Mouse (Mus musculus): ENCODE data around the gene Cacng3. TPM values are rescaled to one million over a fixed set of nuclear protein-coding genes. Genes with fewer than 3 reads are reported as not detected.

The Cacng3 gene
- polyA plus RNA-seq, 1 experiment from 2014 or later = 0.17 TPM

DNA sequence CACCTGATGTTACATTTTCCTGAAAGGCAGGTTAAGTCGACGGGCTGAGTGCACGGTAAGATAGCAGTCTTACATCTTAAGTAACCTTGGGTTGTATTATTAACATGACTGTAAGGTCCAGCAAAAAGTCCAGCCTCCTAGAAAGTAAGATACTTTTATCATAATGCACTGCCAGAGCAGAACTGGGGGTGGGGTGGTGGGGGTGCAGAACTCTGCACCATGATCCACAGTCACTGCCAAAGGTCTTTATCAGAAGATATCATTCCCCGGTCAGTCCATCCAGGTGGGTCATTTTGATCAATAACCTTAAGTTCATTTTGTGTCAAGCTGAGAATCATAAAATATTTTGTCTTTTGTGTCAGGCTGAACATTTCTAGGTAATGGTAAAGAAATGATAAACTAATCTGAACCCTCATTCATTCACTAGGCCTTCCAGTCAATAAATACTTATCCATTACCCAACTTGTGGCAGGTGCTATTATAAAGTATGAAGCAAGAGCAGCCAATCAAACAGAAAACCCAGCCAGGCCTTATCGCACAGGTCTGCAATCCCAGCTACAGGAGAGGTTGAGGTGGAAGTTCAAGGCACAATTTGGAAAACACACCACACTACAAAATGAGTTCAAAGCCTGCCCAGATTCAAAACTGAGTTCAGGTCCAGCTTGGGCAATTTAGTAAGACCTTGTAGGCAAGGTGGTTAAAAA is 12.7 kb upstream of the Cacng3 start:
- ATAC-seq (ENCODE audit: low FRiP score, low TSS enrichment) = no peak

DNA sequence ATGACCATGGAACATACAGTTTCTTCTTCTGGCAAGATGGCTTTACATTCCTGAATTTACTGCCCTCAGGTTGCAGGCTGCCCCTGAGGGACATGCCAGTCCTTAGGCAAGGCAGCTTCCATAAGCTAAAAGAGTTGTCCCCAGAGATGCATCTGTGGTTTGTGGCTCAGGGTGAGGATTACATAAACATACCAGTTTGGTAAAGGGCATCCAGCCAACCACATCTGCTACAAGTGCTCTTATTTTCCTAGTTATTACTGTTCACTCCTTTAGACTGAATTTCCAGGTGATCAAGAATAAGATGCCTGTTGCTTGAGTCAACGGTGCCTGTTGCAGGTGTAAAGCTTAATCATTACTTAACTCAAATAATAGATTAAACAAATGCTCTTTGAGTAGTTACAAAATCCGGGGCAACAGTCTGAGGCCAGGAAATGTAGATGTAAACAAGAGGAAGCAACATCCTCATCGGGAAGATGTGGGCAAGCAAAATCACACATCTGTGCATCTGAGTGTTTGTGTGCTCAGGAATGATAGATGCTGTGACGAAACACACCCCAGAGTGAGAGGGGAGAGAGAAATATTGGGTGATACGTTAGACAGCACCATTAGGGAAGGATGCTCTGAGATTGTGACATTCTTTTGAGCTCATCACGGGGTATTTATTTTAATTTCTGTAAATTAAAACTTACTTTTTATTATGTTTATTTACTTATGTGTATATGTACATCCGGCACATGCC is 4.8 kb upstream of the Cacng3 start:
- Histone ChIP-seq H3K4me2 (replicated peaks; ENCODE audit: low read depth) (no peak overlapping the region), H3K4me1 (replicated peaks; ENCODE audit: control insufficient read depth, insufficient read depth) (no peaks in the 10 kb centered on the region), H3K9me3 (ENCODE audit: control insufficient read depth, low read length) (no peaks in the 10 kb centered on the region), H3K36me3 (ENCODE audit: control insufficient read depth, insufficient read depth, low read length) (no peaks in the 10 kb centered on the region), H3K27me3 (ENCODE audit: control insufficient read depth, insufficient read depth, low read length) (no peaks in the 10 kb centered on the region), H3K9ac (ENCODE audit: low read length) (no peak overlapping the region), H3K27ac (replicated peaks) (no peak overlapping the region), H3K4me3 (ENCODE audit: low read depth, low read length) (no peak overlapping the region)
- WGBS = 42% methylated on average over 7 of the region's 7 CpGs
- DNase-seq (ENCODE audit: low spot score) (no peak), ATAC-seq (ENCODE audit: low FRiP score, low TSS enrichment) (no peak)
- no peak for TF ChIP-seq CTCF (IDR thresholded peaks at IDR 0.05; ENCODE audit: low read depth)
- TF ChIP-seq EP300 (optimal IDR thresholded peaks at IDR 0.05) = no peak

More for the DNA sequence above, 12.7 kb upstream of the Cacng3 start:
- no peaks in the 10 kb centered on the region for H3K9me3 ChIP-seq (ENCODE audit: control insufficient read depth, low read length)
- no peak for DNase-seq (ENCODE audit: low spot score)
- TF ChIP-seq EP300 (optimal IDR thresholded peaks at IDR 0.05) (no peak), CTCF (IDR thresholded peaks at IDR 0.05; ENCODE audit: low read depth) (no peak)
- H3K27ac ChIP-seq (replicated peaks) = no peak overlapping the region
- 75% methylated on average over 5 of the region's 5 CpGs for WGBS
- no peak overlapping the region for H3K9ac ChIP-seq (ENCODE audit: low read length)
- no peaks in the 10 kb centered on the region for H3K27me3 ChIP-seq (ENCODE audit: control insufficient read depth, insufficient read depth, low read length)
- no peaks in the 10 kb centered on the region for H3K4me1 ChIP-seq (replicated peaks; ENCODE audit: control insufficient read depth, insufficient read depth)
- H3K4me3 ChIP-seq (ENCODE audit: low read depth, low read length) = no peak overlapping the region
- H3K36me3 ChIP-seq (ENCODE audit: control insufficient read depth, insufficient read depth, low read length) = no peaks in the 10 kb centered on the region
- H3K4me2 ChIP-seq (replicated peaks; ENCODE audit: low read depth) = no peak overlapping the region

- DNase-seq (ENCODE audit: low spot score) = no peak
- 23% methylated on average over 5 of the region's 5 CpGs for WGBS
Measured at GRCm38 (mm10) chr7:122667903-122668302, 2.4 kb upstream of the Cacng3 start.

GRCm38 (mm10) chr7:122670873-122671641 is 765 bp downstream of the Cacng3 start:
- Histone ChIP-seq H3K27ac (replicated peaks) (no peak overlapping the region), H3K9me3 (ENCODE audit: control insufficient read depth, low read length) (no peaks in the 10 kb centered on the region), H3K27me3 (ENCODE audit: control insufficient read depth, insufficient read depth, low read length) (no peaks in the 10 kb centered on the region), H3K4me1 (replicated peaks; ENCODE audit: control insufficient read depth, insufficient read depth) (no peaks in the 10 kb centered on the region), H3K36me3 (ENCODE audit: control insufficient read depth, insufficient read depth, low read length) (no peaks in the 10 kb centered on the region), H3K4me3 (ENCODE audit: low read depth, low read length) (no peak overlapping the region), H3K9ac (ENCODE audit: low read length) (no peak overlapping the region), H3K4me2 (replicated peaks; ENCODE audit: low read depth) (no peak overlapping the region)
- 10% methylated on average over 42 of the region's 45 CpGs for WGBS
- DNase-seq (ENCODE audit: low spot score) (peak; percentile 94), ATAC-seq (ENCODE audit: low FRiP score, low TSS enrichment) (peak; percentile 91)
- TF ChIP-seq EP300 (optimal IDR thresholded peaks at IDR 0.05) = no peak
- no peak for TF ChIP-seq CTCF (IDR thresholded peaks at IDR 0.05; ENCODE audit: low read depth)

More at GRCm38 (mm10) chr7:122667903-122668302, 2.4 kb upstream of the Cacng3 start:
- TF ChIP-seq CTCF (IDR thresholded peaks at IDR 0.05; ENCODE audit: low read depth) = peak; percentile 65
- TF ChIP-seq EP300 (optimal IDR thresholded peaks at IDR 0.05) = no peak
- Histone ChIP-seq H3K36me3 (ENCODE audit: control insufficient read depth, insufficient read depth, low read length) (no peaks in the 10 kb centered on the region), H3K27me3 (ENCODE audit: control insufficient read depth, insufficient read depth, low read length) (no peaks in the 10 kb centered on the region), H3K27ac (replicated peaks) (no peak overlapping the region), H3K9ac (ENCODE audit: low read length) (no peak overlapping the region), H3K4me2 (replicated peaks; ENCODE audit: low read depth) (no peak overlapping the region), H3K4me1 (replicated peaks; ENCODE audit: control insufficient read depth, insufficient read depth) (no peaks in the 10 kb centered on the region), H3K4me3 (ENCODE audit: low read depth, low read length) (no peak overlapping the region), H3K9me3 (ENCODE audit: control insufficient read depth, low read length) (no peaks in the 10 kb centered on the region)
- no peak for ATAC-seq (ENCODE audit: low FRiP score, low TSS enrichment)

- H3K9ac ChIP-seq (ENCODE audit: low read length) = no peak overlapping the region
- H3K4me3 ChIP-seq (ENCODE audit: low read depth, low read length) = no peak overlapping the region
- no peaks in the 10 kb centered on the region for H3K4me1 ChIP-seq (replicated peaks; ENCODE audit: control insufficient read depth, insufficient read depth)
- no peaks in the 10 kb centered on the region for H3K27me3 ChIP-seq (ENCODE audit: control insufficient read depth, insufficient read depth, low read length)
- no peak for TF ChIP-seq CTCF (IDR thresholded peaks at IDR 0.05; ENCODE audit: low read depth)
- no peaks in the 10 kb centered on the region for H3K36me3 ChIP-seq (ENCODE audit: control insufficient read depth, insufficient read depth, low read length)
- DNase-seq (ENCODE audit: low spot score) = no peak
- WGBS = 42% methylated on average over 5 of the region's 5 CpGs
- no peak overlapping the region for H3K4me2 ChIP-seq (replicated peaks; ENCODE audit: low read depth)
- H3K27ac ChIP-seq (replicated peaks) = no peak overlapping the region
- H3K9me3 ChIP-seq (ENCODE audit: control insufficient read depth, low read length) = no peaks in the 10 kb centered on the region
- no peak for ATAC-seq (ENCODE audit: low FRiP score, low TSS enrichment)
Measured at GRCm38 (mm10) chr7:122672981-122673380, 2.7 kb downstream of the Cacng3 start.

Measured in stomach, postnatal 0 days (tissue).